Mouse (Mus musculus) layer of hippocampus, adult 2 months (tissue): ENCODE results near the gene Tcf7. TPM values are rescaled to one million over a fixed set of nuclear protein-coding genes. Genes with fewer than 3 reads are reported as not detected.

ENCODE experiments used
- DNase-seq, 2 experiments: peaks; one replicate each; pipeline ENCODE4 v3.0.0; 2022; ENCODE audit warnings: low spot score in 2 of 2
- H3K27ac ChIP-seq: fragments of 200-600 bp; 2 replicates; pipeline ENCODE4 v1.8.1; 2022
- H3K4me3 ChIP-seq: fragments of 200-600 bp; 2 replicates; pipeline ENCODE4 v1.8.1; 2022; ENCODE audit warnings: mild to moderate bottlenecking
- CTCF ChIP-seq: fragments of 200-600 bp; conservative IDR thresholded peaks from 2 replicates; pipeline ENCODE4 v1.8.1; 2022; ENCODE audit warnings: antibody characterized with exemption, mild to moderate bottlenecking, moderate library complexity
- total RNA-seq, 2 experiments: library from RNA; stranded (reverse); gene quantifications; 2 replicates each; pipeline ENCODE4 v1.2.3; 2021

Tcf7 gene
- total RNA-seq, 2 experiments from 2014 or later, result 2.9 TPM

DNA sequence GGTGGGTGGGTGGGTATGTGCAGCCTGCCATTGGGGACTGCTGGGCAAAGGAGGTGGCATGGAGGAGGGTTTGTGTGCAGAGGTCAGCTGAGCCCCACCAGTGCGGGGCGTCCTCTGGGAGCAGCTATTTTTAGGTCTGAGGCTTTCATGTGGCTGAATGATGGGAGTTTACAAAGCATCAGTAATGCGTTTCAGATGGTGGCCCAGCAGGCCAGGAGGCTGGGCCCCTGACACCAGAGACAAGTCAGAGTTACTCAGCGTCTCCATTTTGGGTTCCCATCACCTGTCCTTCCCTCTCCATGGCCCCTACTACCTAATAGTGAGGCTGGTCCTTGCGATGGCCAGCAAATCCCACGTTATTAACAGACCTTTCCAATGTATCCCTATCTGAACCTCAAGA, 10.2 kb downstream of the Tcf7 start:
- no peak for TF ChIP-seq CTCF
- Histone ChIP-seq H3K27ac (peak overlapping the region; percentile 15; the same call in 1 of the 2 replicates), H3K4me3 (no peak overlapping the region)
- no peak for DNase-seq

DNA sequence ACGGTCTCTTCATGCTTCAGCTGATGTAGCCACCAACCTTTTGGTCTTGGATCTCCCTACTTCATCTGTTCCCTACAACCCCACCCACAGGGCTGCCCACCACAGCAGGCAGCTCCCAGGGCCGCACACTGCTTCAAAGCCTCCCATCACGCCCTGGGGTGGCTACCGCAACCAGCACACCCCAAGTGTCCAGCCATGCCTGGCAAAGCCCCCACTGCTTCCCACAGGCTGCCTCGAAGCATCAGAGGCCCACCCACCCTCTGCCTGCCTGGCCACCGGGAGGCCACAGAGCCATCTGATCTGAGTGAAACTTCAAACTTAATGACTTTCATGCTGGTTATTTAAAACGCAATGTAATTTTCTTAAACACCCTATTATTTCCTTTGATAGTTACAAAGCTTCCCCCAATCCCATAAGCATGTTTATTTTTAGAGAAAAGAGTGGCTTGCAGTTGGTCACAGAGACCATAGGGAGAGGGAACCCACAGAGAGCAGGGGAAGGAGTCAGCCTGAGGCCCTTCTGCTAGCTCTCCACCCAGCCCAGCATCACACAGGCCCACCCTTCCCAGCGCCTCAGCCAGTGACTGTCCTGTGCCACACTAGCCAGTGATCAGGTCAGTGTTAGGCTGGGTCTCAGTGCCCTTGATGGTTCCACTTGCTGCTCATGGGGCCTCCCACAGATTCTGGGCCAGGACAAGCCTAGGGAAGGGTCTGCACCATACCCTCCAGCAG, 10.9 kb downstream of the Tcf7 start:
- H3K4me3 ChIP-seq, result no peak overlapping the region
- no peak overlapping the region for H3K27ac ChIP-seq
- TF ChIP-seq CTCF, result no peak
- DNase-seq, result no peak

DNA sequence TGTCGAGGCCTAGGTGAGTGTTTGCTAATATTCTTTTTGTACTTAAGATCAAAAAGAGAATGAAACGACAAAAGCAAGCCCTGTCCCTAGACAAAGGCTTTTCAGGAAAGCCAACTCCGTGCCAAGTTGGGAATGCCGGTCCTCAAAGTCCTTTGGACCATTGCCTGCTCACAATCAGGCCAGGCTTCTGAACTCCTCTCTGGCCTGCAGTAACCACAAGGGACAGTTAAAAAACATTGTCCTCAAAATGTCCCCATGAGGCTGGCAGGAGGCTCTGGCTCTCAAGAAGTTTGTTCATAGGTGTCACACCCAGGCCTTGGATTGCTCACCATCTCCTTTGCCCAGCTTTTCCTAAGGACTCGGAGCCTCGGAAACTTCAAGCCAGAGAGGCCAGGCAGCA, 13.0 kb downstream of the Tcf7 start:
- H3K27ac ChIP-seq, result peak overlapping the region; percentile 25; the same call in 1 of the 2 replicates
- H3K4me3 ChIP-seq, result no peak overlapping the region
- no peak for DNase-seq
- TF ChIP-seq CTCF, result no peak

DNA sequence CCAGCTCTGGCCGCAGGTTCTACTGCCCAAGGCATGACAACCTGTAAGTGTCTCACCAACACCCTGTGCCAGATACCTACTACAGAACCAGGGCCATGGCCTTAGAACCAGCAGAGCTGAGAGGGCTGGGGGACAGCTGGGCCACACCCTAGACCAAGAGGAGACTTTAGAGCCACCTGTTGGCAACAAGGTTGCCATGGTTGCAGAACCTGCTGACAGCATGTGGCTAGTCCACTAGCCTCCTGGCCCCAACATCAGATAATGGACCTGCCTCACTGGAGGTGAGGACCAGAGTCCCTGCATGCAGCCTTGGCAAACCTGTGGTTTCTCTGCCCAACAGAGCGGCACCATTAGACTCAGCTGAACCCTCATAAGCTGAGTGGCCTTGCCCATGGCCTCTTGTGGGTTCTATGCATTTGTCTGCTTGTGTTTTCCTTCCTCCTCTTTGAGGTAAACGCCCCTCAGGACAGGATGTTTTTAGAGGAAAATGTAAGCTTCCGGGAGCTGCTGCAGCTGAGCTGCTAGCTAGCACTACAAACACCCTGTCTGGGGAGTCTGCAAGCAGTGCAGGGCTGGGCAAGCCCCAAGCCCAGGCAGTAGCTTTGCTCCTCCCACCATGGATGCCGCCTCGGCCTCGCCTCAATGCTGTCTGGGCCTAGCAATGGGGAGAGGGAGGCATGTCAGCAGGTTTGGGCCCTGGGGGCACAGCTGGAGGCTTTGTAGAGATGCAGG, 14.5 kb downstream of the Tcf7 start:
- no peak for TF ChIP-seq CTCF
- DNase-seq, result no peak
- Histone ChIP-seq H3K27ac (0 out of 2 replicates have a peak overlapping the region, but pooled peaks have one; percentile 28), H3K4me3 (no peak overlapping the region)

DNA sequence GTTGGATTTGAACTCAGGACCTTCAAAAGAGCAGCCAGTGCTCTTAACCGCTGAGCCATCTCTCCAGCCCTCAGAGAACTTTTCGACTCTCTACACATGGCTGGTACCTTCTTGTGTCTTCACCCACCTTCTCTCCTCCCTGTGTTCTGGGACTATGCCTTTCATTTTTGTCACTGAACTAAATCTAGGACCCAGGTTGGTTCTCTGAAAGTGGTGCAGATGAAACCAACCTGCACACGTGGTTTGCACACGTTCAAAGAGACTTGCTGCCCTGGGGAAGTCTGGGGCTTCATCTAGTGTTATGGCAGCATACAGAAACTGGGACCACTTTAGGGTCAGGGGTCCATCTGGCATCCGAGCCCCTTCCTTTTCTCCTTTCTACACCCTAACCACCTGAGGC, 15.5 kb downstream of the Tcf7 start:
- DNase-seq, result no peak
- no peak overlapping the region for H3K27ac ChIP-seq
- no peak overlapping the region for H3K4me3 ChIP-seq
- TF ChIP-seq CTCF, result no peak

DNA sequence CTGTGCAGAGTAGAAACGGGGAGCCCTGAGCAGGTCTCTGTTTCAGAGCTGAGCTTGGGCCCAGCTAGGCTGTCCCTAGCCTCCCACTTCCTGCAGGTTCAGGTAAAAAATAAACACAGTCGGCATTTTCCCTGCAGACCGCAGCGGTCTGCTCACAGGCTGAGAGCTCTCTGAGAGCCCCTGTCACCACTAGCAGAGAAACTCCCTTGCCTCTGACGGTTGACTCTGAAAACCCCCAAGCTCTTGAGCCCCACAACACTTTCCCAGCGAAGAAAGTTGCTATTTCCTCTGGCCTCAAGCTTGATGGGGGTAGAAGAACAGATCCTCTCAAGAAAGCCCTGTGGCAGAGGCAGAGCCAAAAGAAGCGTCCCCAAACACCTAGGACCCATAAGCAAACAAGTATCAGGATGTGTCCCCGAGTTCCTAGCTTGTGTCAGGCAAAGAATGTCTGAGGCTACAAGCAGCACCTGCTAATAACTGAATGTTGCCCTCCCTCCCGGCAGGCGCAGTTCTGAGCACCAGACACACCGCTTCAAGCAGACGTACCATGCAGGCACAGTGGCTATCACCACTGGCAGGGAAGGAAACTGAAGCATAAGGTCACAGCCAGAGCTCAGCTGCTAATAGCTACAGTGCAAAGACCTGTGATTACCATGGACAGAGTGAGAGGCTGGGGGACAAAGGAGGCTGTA, 17.1 kb downstream of the Tcf7 start:
- TF ChIP-seq CTCF, result no peak
- no peak for DNase-seq

DNA sequence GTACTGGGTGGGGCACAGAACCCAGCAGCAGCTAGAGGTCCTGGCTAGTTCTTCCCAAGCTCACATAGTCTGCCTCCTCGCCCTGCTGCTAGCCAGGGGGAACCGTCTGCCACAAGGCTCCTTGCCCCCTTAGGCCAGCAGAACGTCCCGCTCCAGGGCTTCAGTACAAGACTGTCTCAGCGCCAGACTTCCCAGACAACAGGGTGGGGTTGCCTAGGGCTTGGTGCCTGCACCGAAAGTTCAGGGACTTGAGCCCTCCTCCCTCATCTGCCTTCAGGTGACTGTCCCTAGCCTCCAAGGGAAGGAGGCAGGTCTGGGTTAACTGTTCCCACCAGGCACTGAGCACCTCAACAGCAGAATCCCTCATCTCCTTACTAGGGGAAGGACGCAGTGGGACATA, 17.9 kb downstream of the Tcf7 start:
- TF ChIP-seq CTCF, result no peak
- no peak overlapping the region for H3K27ac ChIP-seq
- no peak for DNase-seq
- no peak overlapping the region for H3K4me3 ChIP-seq

More for the DNA sequence above, 17.1 kb downstream of the Tcf7 start:
- Histone ChIP-seq H3K4me3 (no peak overlapping the region), H3K27ac (no peak overlapping the region)

DNA sequence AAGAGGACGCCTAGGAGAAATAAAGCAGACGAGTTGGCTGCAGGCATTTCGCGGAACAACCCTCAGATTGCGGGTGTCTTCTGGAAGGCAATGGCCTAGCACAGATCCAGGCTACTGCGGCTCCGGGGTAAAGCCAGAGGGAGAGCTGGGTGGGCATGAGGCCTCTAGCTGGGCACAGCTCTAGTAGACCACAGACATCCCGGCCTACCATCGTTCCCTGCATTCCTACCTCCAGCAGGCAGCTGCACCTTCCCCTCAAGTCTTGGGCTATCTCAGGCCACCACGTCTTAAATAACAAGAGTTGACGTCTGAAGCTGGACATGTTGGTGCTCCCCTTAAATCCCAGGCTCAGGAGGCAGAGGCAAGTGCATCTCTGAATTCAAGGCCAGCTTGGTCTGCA, 20.5 kb downstream of the Tcf7 start:
- Histone ChIP-seq H3K27ac (no peak overlapping the region), H3K4me3 (no peak overlapping the region)
- no peak for DNase-seq
- TF ChIP-seq CTCF, result no peak

DNA sequence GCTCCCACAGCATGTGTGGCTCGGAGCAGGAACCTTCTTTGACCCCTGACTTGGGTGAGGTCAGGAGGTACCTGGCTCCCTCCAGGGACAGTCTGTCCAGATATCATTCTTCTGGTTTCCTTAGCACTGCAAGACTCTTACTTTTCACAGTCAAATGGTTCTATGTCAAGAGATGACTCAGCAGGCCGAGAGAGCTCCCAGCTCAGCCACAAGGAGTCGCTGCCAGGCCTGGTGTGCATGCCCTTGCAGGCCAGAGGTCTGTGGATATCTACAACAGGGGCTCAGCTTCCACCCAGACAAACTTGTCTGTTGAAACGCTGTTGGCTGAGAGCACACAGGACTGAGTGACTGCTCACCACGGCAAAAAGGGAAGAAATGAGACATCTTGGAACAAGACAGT, 20.9 kb downstream of the Tcf7 start:
- Histone ChIP-seq H3K4me3 (no peak overlapping the region), H3K27ac (no peak overlapping the region)
- TF ChIP-seq CTCF, result peak; percentile 74
- no peak for DNase-seq

DNA sequence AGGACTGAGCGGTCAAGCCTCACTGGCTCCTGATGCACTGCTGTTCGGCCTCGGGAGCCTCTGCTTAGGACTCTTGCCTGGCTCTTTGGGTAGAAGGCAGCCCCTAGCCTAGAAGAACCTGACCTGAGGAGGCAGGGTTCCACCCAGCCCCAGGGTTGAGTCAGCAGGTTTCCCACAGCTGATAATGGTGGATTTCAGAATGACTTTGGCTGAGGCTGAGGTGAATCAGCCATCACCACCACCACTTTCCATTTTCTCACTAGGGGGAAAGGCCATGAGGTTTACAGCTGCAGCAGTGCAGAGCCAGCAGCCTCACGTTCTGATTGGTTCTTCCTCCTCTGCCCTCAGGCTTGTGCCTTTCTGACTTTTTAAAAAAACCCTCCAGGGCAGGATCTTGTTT, 21.9 kb downstream of the Tcf7 start:
- no peak overlapping the region for H3K27ac ChIP-seq
- no peak for DNase-seq
- H3K4me3 ChIP-seq, result no peak overlapping the region
- TF ChIP-seq CTCF, result no peak

DNA sequence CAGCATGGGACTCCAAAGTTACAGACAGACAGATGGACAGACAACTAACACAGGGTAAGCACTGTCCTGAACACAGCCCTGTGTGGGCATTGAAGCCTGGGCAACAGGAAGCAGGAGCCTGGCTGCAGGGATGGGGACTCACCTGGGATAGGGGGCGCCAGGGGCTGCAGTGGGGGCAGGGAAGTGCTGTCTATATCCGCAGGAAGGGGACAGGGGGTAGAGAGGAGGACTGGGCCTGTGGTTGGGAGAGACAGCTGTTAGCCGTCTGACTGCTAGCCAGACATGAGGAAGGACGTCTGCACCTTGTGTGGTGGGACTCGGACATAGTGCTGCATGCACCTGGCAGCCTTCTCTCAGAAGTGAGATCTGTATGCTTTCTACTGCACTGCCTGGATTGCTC, 24.1 kb downstream of the Tcf7 start:
- no peak for DNase-seq
- Histone ChIP-seq H3K4me3 (no peak overlapping the region), H3K27ac (no peak overlapping the region)
- TF ChIP-seq CTCF, result no peak

DNA sequence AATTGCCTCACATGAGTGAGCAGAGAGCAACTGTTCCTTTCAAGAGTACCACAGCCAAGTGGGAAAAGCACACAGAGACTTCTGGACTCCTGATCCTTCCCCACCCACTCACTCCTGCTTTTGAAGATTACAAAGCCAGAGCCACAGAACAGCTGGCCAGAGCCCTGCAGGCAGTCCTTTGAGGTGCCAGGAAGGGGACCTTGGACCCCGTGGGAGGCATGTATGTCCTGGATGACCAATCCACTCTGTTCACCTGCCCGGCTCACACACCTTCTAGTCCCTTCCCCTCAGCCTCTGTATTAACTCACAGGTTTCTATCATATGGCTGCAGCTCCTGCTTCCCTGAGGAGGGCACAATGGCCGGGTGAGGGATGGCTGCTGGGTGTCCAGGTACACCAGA, 25.4 kb downstream of the Tcf7 start:
- no peak overlapping the region for H3K4me3 ChIP-seq
- DNase-seq, result no peak
- H3K27ac ChIP-seq, result no peak overlapping the region
- no peak for TF ChIP-seq CTCF

DNA sequence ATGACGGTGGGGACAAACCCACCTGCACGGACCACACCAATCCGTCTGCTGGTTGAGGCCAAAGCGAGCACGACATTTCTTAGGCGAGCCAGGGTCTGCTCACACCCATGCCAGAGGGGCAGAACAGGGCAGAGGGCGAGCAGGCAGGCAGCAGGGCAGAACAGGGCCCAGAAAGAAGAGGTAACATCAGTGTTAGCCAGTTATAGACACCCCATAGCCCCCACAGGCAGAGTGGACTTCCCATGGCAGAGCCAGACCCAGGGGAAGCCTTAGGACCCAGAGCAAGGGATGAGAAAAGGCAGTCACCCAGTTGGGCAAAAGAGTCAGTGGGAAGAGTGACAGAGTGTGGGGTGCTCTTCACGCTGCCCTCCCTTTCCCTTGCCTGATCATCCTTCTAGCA, 27.7 kb downstream of the Tcf7 start:
- Histone ChIP-seq H3K27ac (no peak overlapping the region), H3K4me3 (no peak overlapping the region)
- DNase-seq, result no peak
- TF ChIP-seq CTCF, result no peak
